Mouse (Mus musculus) left cerebral cortex, adult 18-20 months (tissue): ENCODE results near the gene Hnrnph2. TPM values are rescaled to one million over a fixed set of nuclear protein-coding genes. Genes with fewer than 3 reads are reported as not detected.

ENCODE experiments used
- DNase-seq, 2 experiments: peaks; one replicate each; pipeline ENCODE4 v3.0.0; 2021 to 2022; ENCODE audit warnings: low spot score in 2 of 2, mixed read lengths in 1 of 2
- total RNA-seq, 2 experiments: library from RNA; stranded (reverse); gene quantifications; 2 replicates each; pipeline ENCODE4 v1.2.3; 2021

The Hnrnph2 gene
- total RNA-seq, 2 experiments from 2014 or later: 161 to 167 TPM

- no peak for DNase-seq
Measured at GRCm38 (mm10) chrX:134612285-134612959, 11.4 kb downstream of the Hnrnph2 start.

GRCm38 (mm10) chrX:134614306-134614705 lies 13.3 kb downstream of the Hnrnph2 start:
- no peak for DNase-seq

- no peak for DNase-seq
Measured at GRCm38 (mm10) chrX:134619695-134620094, 18.7 kb downstream of the Hnrnph2 start.

GRCm38 (mm10) chrX:134620254-134620865 lies 19.4 kb downstream of the Hnrnph2 start:
- DNase-seq: no peak

GRCm38 (mm10) chrX:134621685-134622084 lies 20.7 kb downstream of the Hnrnph2 start:
- no peak for DNase-seq

- no peak for DNase-seq
Measured at GRCm38 (mm10) chrX:134623350-134623749, 22.4 kb downstream of the Hnrnph2 start.

- no peak for DNase-seq
Measured at GRCm38 (mm10) chrX:134628200-134628599, 27.2 kb downstream of the Hnrnph2 start.

- DNase-seq: no peak
Measured at GRCm38 (mm10) chrX:134632710-134633109, 31.7 kb downstream of the Hnrnph2 start.

DNA sequence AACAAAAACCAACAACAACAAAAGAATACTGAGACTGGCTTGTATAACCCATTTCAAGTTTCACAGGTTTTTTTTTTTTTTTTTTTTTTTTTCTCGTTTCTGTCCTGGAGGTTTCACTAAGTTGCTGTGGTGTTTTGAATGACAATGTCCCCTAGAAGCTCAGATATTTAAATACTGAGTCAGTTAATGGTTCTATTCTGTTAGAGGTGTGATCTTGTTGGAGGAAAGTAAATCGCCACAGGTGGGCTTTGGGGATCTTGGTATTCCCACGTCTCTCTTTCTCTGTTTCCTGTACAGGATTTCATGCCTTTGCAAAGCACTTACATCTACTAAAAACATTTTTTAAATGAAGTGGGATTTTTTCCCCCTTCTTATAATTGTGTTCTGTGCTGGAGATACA lies 34.1 kb downstream of the Hnrnph2 start:
- no peak for DNase-seq

DNA sequence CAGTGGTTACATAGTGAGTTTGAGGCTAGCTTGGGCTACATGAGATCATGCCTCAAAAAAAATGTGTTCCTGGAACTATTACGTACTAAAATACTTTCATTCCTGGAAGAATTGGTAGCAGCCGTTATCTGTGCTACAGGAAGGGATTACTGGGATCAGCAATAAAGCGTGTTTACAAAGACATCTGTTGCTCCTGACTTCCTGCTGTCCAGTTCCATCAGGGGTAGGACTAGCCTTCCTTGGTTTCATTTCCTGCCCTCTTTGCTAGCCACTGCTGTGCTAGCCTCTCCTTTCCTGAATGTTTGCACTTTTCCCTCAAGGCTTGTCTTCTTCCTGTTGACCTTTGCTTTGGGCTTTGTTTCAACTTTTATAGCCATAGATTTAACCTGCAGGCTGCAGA lies 34.9 kb downstream of the Hnrnph2 start:
- DNase-seq: no peak

- no peak for DNase-seq
Measured at GRCm38 (mm10) chrX:134641000-134641760, 40.2 kb downstream of the Hnrnph2 start.

GRCm38 (mm10) chrX:134646338-134646737 lies 45.4 kb downstream of the Hnrnph2 start:
- no peak for DNase-seq

DNA sequence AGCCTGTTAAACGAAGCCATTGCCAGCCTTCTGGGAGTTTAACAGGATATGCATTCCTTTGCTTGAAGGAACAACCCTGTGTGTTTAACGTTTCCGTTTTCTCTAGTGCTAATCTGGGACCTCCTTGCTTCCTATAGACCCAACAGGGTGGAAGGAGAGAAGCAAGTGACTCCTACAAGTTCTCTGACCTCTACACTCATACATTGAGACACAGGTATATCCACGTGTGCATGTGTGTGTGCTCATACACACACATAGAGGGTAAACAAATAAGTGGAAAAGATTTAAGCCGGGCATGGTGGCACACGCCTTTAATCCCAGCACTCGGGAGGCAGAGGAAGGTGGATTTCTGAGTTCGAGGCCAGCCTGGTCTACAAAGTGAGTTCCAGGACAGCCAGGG lies 46.4 kb downstream of the Hnrnph2 start:
- DNase-seq: no peak

- DNase-seq: peak; percentile 60 to 78
Measured at GRCm38 (mm10) chrX:134648031-134648692, 47.2 kb downstream of the Hnrnph2 start.

DNA sequence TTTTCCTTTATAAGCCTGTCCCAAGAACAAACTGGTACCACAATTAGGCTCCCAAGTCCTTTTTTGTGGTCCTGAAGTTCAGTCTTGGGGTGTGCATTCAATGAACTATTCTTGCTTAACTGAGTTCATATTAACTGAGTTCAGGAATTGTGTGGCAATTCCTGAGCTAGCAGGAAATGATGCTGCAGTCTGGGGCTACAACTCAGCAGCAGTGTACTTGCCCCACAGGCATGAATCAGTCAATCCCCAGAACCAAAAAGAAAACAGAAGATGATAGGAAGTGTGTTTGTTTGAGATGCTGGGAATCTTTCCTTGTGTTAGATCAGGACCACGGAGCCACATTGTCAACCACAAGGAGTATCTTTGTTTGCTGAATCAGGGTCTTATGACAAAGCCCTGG lies 51.1 kb downstream of the Hnrnph2 start:
- DNase-seq: no peak

Other genes starting within 250 kb of the Hnrnph2 start
- 10 to 100 TPM; 49.4 to 55.2 TPM for gene Drp2, start 196.6 kb upstream of the Hnrnph2 start, total RNA-seq
- not detected for gene Taf7l, start 124.7 kb upstream of the Hnrnph2 start, total RNA-seq
- gene Timm8a1, start 59.3 kb upstream of the Hnrnph2 start, total RNA-seq: 10 to 100 TPM; 14.2 to 18.6 TPM
- 1 to 10 TPM in 1 of 2 experiments, under 1 TPM in 1; 0.89 to 1.3 TPM for gene Btk, start 17.6 kb upstream of the Hnrnph2 start, total RNA-seq
- 100 to 1,000 TPM; 131 to 132 TPM for gene Rpl36a, start 15.5 kb upstream of the Hnrnph2 start, total RNA-seq
- gene Gla, start 54 bp upstream of the Hnrnph2 start, total RNA-seq: 10 to 100 TPM; 11.4 to 12.1 TPM
- 10 to 100 TPM; 36.1 to 38.8 TPM for gene Armcx4, start 85.3 kb downstream of the Hnrnph2 start, total RNA-seq
- gene Armcx1, start 116.8 kb downstream of the Hnrnph2 start, total RNA-seq: 10 to 100 TPM; 69.4 to 76.9 TPM
- 1 to 10 TPM; 5.9 to 7.3 TPM for gene Armcx6, start 150.2 kb downstream of the Hnrnph2 start, total RNA-seq
- gene Armcx3, start 155.4 kb downstream of the Hnrnph2 start, total RNA-seq: 10 to 100 TPM; 70.4 to 79.8 TPM
- 10 to 100 TPM; 87.5 to 94.1 TPM for gene Armcx2, start 208.0 kb downstream of the Hnrnph2 start, total RNA-seq